Mouse (Mus musculus): ENCODE data around the gene Vps13d. TPM values are rescaled to one million over a fixed set of nuclear protein-coding genes. Genes with fewer than 3 reads are reported as not detected.

Vps13d gene
- 6.3 and 7.9 TPM in 2 replicates for polyA plus RNA-seq (2016; fragmentation: Nextera tagmentation; extraction: Ambion mirVana)

DNA sequence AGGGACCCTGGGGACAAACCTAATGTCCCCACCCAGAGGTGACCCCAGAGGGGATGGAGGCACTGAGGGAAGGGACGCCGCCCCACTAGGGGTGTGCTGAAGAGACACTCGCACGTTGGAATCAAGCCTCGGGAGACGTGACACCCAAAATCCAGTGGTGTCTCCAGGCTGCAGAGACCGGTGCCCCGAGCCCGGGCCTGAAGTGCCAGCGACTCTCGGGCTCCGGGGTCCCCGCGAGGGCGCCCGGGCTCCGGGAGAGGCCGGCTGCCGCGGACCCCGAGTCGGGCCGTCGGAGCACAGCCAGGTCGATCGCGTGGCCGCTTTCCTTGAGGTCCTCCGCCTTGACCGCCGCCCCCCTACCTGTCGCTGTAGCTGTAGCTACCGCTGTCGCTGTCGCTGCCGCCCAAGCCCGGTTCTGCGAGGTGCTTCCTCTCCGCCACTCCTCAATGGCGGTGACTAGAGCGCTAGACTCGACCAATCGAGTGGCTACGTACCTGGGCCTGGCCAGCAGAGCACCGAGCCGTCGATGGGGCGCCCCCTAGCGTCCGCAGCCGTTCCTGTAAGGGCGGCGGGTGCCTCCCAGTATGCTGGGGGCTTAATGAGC, at the start of gene Vps13d:
Gene Vps13d (minus strand): TSS at position 447 of the 604 bp plus-strand sequence.
- no peaks in the 10 kb centered on the region for H3K27me3 ChIP-seq
- no peaks in the 10 kb centered on the region for H3K9me3 ChIP-seq
- peak within 1 kb of the TSS; percentile 78 for H3K9ac ChIP-seq (replicated peaks)
- H3K4me1 ChIP-seq = peaks cover 17% of the 10 kb centered on the region
- peak; percentile 96 for ATAC-seq (ENCODE audit: low FRiP score, low read depth)
- H3K4me3 ChIP-seq = peak within 1 kb of the TSS; percentile 93
- H3K4me2 ChIP-seq (replicated peaks) = peak within 1 kb of the TSS; percentile 97
- under 1% methylated on average over 53 of the region's 53 CpGs for WGBS
- H3K36me3 ChIP-seq = 0 out of 2 replicates have a peak, but pooled peaks cover 7% of the 10 kb centered on the region
- no peak within 1 kb of the TSS for H3K27ac ChIP-seq (replicated peaks)

DNA sequence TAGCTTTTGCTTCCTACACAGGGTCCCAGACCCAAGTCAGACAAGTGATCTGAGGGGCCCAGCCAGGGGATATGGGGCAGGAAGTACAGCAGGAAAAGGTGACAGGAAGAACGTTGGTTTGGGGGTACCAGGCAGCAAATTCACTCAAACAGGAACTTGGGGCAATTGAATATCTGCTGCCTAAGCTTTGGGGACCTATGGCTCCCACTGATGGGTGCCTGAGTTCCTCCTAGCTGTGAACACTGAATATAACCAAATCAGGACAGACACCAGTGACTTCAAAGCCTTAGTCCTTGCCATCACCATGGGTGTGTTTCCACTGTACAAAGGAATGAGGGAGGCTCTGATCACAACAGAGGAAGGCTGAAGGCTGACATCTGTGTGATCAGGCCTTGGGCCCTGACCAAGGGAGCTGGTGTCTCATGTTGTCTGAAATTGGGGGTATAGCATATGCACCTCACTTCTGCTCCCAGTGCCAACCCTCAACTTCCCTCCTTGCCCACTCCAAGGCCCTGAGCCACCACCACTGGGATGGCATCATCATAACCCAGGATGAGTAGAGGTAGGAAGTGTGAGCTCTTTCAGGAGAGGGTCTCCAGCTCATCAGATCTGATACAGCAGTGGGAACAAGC, 48.0 kb upstream of the Vps13d start:
- Histone ChIP-seq H3K9ac (replicated peaks) (no peak overlapping the region), H3K27ac (replicated peaks) (no peak overlapping the region), H3K4me3 (no peak overlapping the region), H3K9me3 (no peaks in the 10 kb centered on the region), H3K36me3 (no peaks in the 10 kb centered on the region), H3K27me3 (peaks cover 27% of the 10 kb centered on the region), H3K4me1 (peaks cover 7% of the 10 kb centered on the region; the same call in 1 of the 2 replicates), H3K4me2 (replicated peaks) (no peak overlapping the region)
- 81% methylated on average over 1 of the region's 1 CpGs for WGBS
- ATAC-seq (ENCODE audit: low FRiP score, low read depth) = no peak

DNA sequence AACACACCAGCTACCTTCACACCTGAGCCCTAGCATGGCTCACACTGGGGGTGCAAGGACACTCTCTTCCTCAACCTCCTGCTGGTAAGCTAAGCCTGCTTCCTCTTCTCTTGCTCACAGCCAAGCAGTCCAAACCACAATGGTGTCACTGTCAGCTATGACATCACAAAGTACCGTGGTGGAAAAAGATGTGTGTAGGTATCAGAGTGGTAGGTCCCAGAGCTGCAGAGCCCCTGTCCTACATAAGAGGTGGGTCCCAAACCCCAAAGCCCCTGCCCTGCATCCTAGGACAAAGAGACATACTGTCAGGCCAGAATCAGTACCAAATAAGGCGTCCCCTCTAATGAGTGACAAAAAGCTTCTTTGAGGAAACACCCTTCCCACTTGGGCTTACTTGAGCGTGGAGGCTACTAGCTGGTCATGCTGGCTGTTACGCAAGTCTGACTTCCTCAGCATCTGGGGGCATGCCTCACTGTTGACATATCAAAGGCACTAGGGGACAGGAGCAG, 46.0 kb upstream of the Vps13d start:
- Histone ChIP-seq H3K4me1 (no peaks in the 10 kb centered on the region), H3K27ac (replicated peaks) (no peak overlapping the region), H3K4me2 (replicated peaks) (no peak overlapping the region), H3K9ac (replicated peaks) (no peak overlapping the region), H3K36me3 (no peaks in the 10 kb centered on the region), H3K4me3 (no peak overlapping the region), H3K9me3 (no peaks in the 10 kb centered on the region), H3K27me3 (peaks cover 8% of the 10 kb centered on the region)
- WGBS = 85% methylated on average over 4 of the region's 4 CpGs
- no peak for ATAC-seq (ENCODE audit: low FRiP score, low read depth)

DNA sequence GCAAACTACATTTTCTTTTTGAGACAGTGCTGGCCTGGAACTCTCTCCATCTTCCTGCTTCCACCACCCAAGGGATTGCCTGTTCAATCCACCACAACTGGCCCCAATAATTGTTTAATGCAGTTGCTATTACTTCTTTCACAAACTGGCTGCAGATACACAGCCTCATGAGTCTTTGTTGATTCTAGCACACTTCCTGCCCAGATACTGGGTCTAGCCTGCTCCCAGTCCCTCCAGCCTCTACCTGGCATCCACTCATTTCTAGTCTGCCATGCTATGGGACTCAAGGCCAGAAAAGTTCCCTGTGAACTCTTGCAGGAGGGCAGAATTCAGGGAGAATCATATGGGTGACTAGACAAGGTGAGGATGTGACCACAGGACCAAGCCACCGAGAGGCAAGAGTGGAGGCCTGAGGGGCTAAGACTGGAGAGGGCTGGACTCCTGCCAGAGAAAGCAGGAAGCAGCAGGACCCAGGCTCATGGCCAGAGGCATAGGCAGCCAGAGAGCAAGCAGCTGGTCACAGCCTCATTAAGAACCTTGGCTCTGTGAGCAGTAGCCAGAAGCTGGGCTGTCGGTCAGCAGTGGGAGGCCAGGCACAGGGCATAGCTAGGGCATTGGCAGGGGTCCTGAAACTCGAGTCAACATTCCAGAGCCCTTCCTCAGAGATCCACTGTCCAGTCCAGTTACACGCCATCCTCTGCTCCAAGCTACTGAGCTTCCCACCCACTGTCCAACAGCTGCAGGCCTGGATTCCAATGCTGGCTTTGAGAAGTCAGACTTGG, 44.4 kb upstream of the Vps13d start:
- no peak overlapping the region for H3K4me3 ChIP-seq
- no peaks in the 10 kb centered on the region for H3K4me1 ChIP-seq
- 0 out of 2 replicates have a peak, but pooled peaks cover 1% of the 10 kb centered on the region for H3K27me3 ChIP-seq
- no peaks in the 10 kb centered on the region for H3K9me3 ChIP-seq
- 61% methylated on average over 4 of the region's 4 CpGs for WGBS
- no peak overlapping the region for H3K9ac ChIP-seq (replicated peaks)
- H3K36me3 ChIP-seq = no peaks in the 10 kb centered on the region
- no peak overlapping the region for H3K27ac ChIP-seq (replicated peaks)
- no peak for ATAC-seq (ENCODE audit: low FRiP score, low read depth)
- H3K4me2 ChIP-seq (replicated peaks) = no peak overlapping the region

DNA sequence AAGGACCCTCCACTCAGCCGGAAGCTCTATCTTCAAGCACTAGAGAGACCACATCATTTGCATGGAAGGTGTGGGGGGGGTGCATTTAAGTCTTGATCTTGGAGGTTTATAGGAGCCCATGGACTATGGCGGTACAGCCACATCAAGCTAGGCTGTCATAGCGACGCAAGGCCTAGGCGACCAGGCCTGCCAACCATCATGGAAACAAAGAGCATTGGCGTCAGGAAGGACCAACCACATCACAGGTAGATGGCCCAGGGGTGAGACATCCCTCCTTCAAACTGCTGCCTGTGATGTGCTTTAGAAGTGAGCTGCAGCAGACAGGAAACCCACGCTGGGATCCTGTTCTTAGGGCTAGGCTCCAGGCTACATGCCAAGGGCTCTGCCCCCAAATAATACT, 41.2 kb upstream of the Vps13d start:
- ATAC-seq (ENCODE audit: low FRiP score, low read depth) = no peak
- 93% methylated on average over 7 of the region's 7 CpGs for WGBS
- no peak overlapping the region for H3K27ac ChIP-seq (replicated peaks)
- H3K4me3 ChIP-seq = no peak overlapping the region
- no peaks in the 10 kb centered on the region for H3K9me3 ChIP-seq
- no peak overlapping the region for H3K4me2 ChIP-seq (replicated peaks)
- H3K27me3 ChIP-seq = no peaks in the 10 kb centered on the region
- peaks cover 3% of the 10 kb centered on the region; the same call in 1 of the 2 replicates for H3K4me1 ChIP-seq
- no peaks in the 10 kb centered on the region for H3K36me3 ChIP-seq
- no peak overlapping the region for H3K9ac ChIP-seq (replicated peaks)

DNA sequence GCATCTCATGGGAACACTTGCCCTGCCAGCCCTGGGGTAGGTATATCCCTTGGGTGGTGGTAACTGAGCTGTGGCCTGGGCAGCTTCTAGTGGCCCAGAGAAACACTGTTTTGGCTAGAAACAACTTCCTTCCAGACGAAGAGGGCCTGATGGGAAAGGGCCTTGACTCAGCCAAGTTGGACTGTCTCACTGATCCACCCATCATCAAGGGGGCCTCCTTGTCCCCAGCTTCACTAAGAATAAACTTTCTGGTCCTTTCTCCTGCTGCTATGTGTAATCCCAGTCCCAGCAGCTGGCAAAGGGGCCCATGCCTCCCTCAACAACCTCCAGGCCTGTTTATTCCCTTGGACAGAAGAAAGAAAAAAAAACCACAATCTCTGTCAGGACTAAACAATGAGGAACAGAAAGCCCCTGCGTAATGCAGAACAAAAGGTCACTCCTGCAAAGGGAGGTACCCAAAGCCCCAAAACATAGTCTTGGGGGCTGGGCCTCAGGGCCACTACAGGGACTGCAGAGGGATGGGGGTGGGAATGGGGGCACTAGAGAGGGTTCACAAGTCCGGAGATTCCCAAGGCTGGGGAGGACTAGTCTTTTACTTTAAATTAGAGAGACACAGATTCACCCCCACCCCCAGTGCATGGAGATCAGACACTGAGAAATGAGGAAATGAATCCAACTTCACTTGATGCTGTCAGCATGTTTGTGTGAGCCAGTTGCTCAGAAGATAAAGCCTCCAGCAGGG, 38.9 kb upstream of the Vps13d start:
- H3K27me3 ChIP-seq = no peaks in the 10 kb centered on the region
- ATAC-seq (ENCODE audit: low FRiP score, low read depth) = peak; percentile 47; the same call in 1 of the 2 replicates
- H3K27ac ChIP-seq (replicated peaks) = no peak overlapping the region
- no peak overlapping the region for H3K9ac ChIP-seq (replicated peaks)
- no peaks in the 10 kb centered on the region for H3K36me3 ChIP-seq
- peaks cover 3% of the 10 kb centered on the region; the same call in 1 of the 2 replicates for H3K4me1 ChIP-seq
- 30% methylated on average over 3 of the region's 3 CpGs for WGBS
- no peaks in the 10 kb centered on the region for H3K9me3 ChIP-seq
- H3K4me3 ChIP-seq = no peak overlapping the region
- H3K4me2 ChIP-seq (replicated peaks) = no peak overlapping the region

DNA sequence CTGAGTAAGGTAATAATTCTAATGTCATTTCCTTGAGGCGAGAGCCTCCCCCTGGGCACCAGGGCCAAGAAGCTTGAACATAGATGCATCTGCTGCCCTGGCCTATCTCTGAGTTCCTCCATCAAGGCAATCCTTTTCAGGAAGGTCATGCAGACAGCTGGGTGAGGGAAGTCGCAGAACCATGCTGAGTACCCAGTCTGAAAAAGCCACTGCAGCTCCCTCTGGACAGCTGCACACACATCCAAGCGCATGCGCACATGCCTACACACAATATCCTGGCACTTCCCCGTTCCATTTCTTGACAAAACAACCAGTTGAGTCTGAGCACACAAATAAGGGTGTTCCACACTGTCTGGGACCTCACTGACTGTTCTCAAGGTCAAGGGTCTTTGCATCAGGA, 36.9 kb upstream of the Vps13d start:
- Histone ChIP-seq H3K27me3 (no peaks in the 10 kb centered on the region), H3K36me3 (no peaks in the 10 kb centered on the region), H3K9ac (replicated peaks) (no peak overlapping the region), H3K27ac (replicated peaks) (no peak overlapping the region), H3K4me2 (replicated peaks) (no peak overlapping the region), H3K4me1 (peaks cover 3% of the 10 kb centered on the region; the same call in 1 of the 2 replicates), H3K4me3 (no peak overlapping the region), H3K9me3 (no peaks in the 10 kb centered on the region)
- ATAC-seq (ENCODE audit: low FRiP score, low read depth) = no peak
- 87% methylated on average over 5 of the region's 5 CpGs for WGBS

DNA sequence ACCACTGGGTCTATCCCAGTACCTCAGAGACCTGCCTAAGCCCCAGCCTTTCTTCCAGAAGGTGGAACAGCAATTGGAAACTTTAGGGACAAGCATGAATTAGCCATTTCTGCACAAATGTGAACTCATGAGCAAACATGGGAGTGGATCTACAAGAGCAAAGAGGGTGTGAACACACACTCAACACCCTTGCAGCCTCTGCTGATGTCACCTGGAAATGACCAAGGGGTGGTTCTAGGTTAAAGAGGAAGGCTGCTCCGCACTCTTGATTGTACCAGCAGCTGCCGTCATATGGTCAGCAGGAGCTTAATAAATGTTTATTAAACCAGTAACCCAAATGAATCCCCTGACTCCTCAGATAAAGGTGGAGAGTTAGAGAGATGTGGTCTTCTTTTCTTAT, 35.8 kb upstream of the Vps13d start:
- Histone ChIP-seq H3K27ac (replicated peaks) (no peak overlapping the region), H3K9me3 (no peaks in the 10 kb centered on the region), H3K9ac (replicated peaks) (no peak overlapping the region), H3K27me3 (no peaks in the 10 kb centered on the region), H3K4me1 (peaks cover 3% of the 10 kb centered on the region; the same call in 1 of the 2 replicates), H3K36me3 (no peaks in the 10 kb centered on the region), H3K4me2 (replicated peaks) (no peak overlapping the region), H3K4me3 (no peak overlapping the region)
- WGBS = 84% methylated on average over 2 of the region's 2 CpGs
- no peak for ATAC-seq (ENCODE audit: low FRiP score, low read depth)

DNA sequence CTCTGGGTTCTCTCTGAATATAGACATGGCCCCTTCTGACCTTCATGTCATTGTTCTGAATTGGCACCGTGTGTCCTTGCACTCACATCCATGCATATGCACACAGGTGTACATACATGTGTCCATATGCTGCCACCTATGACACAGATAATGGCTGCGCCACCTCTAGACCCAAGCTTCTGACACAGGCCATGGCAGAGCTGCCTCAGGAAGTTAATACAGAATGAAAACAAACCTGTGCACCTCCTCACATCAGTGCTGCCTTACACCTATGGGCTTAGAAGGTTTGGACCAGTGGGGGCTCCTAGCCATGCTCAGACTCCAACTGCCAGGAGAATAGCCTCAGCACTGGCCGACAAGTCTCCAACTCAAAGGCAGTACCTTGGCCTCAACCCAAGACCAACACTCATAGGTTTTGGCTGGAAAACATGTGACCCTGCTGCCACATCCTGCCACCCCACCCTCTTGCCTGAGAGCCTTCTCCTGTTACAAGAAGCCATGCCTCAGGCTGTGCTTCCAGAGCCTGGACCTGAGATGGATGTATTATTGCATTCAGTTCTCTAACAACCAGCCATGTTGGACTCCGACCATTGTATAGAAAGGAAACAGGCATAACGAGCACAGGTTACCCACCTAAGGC, 34.8 kb upstream of the Vps13d start:
- no peak for ATAC-seq (ENCODE audit: low FRiP score, low read depth)

DNA sequence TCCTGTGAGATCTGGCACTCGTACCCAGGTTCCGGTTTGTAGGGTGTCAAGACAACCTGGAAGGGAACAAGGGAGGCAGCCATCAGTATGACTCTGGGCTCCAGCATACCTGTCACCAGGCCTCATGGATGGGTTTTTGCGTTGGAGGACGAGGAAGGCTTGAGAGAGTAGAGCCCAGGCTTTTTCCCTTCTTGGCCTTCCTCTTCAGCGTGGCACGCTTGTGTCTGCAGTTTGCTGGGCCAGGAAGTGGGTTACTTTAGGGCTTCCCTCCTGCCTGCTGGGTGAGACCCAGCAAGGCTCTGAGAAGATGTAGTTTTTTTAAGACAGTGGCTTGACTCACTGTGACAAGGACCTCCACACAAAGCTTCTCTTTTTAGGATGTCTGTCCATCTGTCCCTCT, 34.2 kb upstream of the Vps13d start:
- Histone ChIP-seq H3K27ac (replicated peaks) (no peak overlapping the region), H3K36me3 (no peaks in the 10 kb centered on the region), H3K9me3 (no peaks in the 10 kb centered on the region), H3K27me3 (no peaks in the 10 kb centered on the region), H3K9ac (replicated peaks) (no peak overlapping the region), H3K4me2 (replicated peaks) (no peak overlapping the region), H3K4me3 (no peak overlapping the region), H3K4me1 (peaks cover 3% of the 10 kb centered on the region; the same call in 1 of the 2 replicates)
- ATAC-seq (ENCODE audit: low FRiP score, low read depth) = no peak
- 93% methylated on average over 6 of the region's 6 CpGs for WGBS

More for the DNA sequence above, 34.8 kb upstream of the Vps13d start:
- H3K9ac ChIP-seq (replicated peaks) = no peak overlapping the region
- no peaks in the 10 kb centered on the region for H3K27me3 ChIP-seq
- 91% methylated on average over 5 of the region's 5 CpGs for WGBS
- H3K4me1 ChIP-seq = peaks cover 3% of the 10 kb centered on the region; the same call in 1 of the 2 replicates
- no peaks in the 10 kb centered on the region for H3K36me3 ChIP-seq
- no peak overlapping the region for H3K4me2 ChIP-seq (replicated peaks)
- H3K27ac ChIP-seq (replicated peaks) = no peak overlapping the region
- H3K4me3 ChIP-seq = no peak overlapping the region
- no peaks in the 10 kb centered on the region for H3K9me3 ChIP-seq

DNA sequence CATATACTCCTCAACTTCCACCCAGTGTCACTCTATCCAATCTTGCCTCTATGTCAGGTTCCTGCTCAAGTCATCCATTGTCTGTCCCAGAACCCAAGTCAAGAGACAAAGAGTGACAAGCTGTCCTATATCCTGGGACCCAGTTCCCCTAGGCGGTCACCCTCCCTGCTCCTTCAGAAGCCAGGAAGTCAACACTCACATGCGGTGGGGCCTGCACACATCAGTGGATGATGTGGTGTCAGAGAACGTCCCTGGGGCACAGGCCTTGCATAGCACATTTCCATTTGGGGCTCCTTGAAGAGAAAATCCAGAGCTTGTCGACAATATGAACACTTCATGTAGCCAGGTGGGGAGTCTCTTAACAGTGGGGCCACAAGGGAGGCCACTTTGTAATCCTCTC, 29.8 kb upstream of the Vps13d start:
- no peak overlapping the region for H3K4me2 ChIP-seq (replicated peaks)
- no peaks in the 10 kb centered on the region for H3K9me3 ChIP-seq
- H3K4me1 ChIP-seq = no peaks in the 10 kb centered on the region
- no peak overlapping the region for H3K4me3 ChIP-seq
- no peak overlapping the region for H3K9ac ChIP-seq (replicated peaks)
- no peak for ATAC-seq (ENCODE audit: low FRiP score, low read depth)
- H3K36me3 ChIP-seq = no peaks in the 10 kb centered on the region
- H3K27ac ChIP-seq (replicated peaks) = no peak overlapping the region
- 94% methylated on average over 4 of the region's 4 CpGs for WGBS
- no peaks in the 10 kb centered on the region for H3K27me3 ChIP-seq

Data from midbrain, embryonic 12.5 days (tissue).